Mouse (Mus musculus) neural tube, embryonic 13.5 days (tissue): ENCODE measurements around the gene Trpc7. TPM values are rescaled to one million over a fixed set of nuclear protein-coding genes. Genes with fewer than 3 reads are reported as not detected.
A peak's percentile ranks its signal among the peaks of the same experiment; 100 is the strongest.

Source experiments
- ATAC-seq: fragments of 200-750 bp; cut with Nextera tagmentation; 2 replicates; pipeline ENCODE4 v1.8.0; 2017; ENCODE audit warnings: low read depth, mild to moderate bottlenecking, moderate TSS enrichment, moderate library complexity
- H3K27ac ChIP-seq: fragments of 300-500 bp; sonication (generic); replicated peaks from 2 replicates; pipeline ENCODE4 v1.5.1; 2015; ENCODE audit warnings: moderate library complexity, mild to moderate bottlenecking, inconsistent platforms
- H3K27me3 ChIP-seq: fragments of 300-500 bp; sonication (generic); 2 replicates; pipeline ENCODE4 v1.6.1; 2015; ENCODE audit warnings: mild to moderate bottlenecking, inconsistent platforms
- H3K36me3 ChIP-seq: fragments of 300-500 bp; sonication (generic); 2 replicates; pipeline ENCODE4 v1.6.1; 2015; ENCODE audit warnings: mild to moderate bottlenecking, inconsistent platforms
- H3K4me1 ChIP-seq: fragments of 300-500 bp; sonication (generic); replicated peaks from 2 replicates; pipeline ENCODE4 v1.6.1; 2015; ENCODE audit warnings: inconsistent platforms
- H3K4me2 ChIP-seq: fragments of 300-500 bp; sonication (generic); 2 replicates; pipeline ENCODE4 v1.6.1; 2015; ENCODE audit warnings: inconsistent platforms, mild to moderate bottlenecking, moderate library complexity
- H3K4me3 ChIP-seq: fragments of 300-500 bp; sonication (generic); 2 replicates; pipeline ENCODE4 v1.5.1; 2015; ENCODE audit warnings: mild to moderate bottlenecking, inconsistent platforms
- H3K9ac ChIP-seq: fragments of 300-500 bp; sonication (generic); 2 replicates; pipeline ENCODE4 v1.6.1; 2015; ENCODE audit warnings: moderate library complexity, mild to moderate bottlenecking, inconsistent platforms
- H3K9me3 ChIP-seq: fragments of 300-500 bp; sonication (generic); 2 replicates; pipeline ENCODE4 v1.6.1; 2016; ENCODE audit warnings: inconsistent platforms
- WGBS: fragments of 180-500 bp; shearing (Covaris S2); methylation state at CpG from one replicate; pipeline ENCODE4 v1.1.7; 2015; 5-methylcytosine and 5-hydroxymethylcytosine counted together
- polyA plus RNA-seq: library from polyadenylated mRNA; unstranded; fragments of >200 nt; fragmentation: Nextera tagmentation; extraction: Ambion mirVana; gene quantifications from 2 replicates; pipeline ENCODE4 v1.2.1, GENCODE M21; 2015

The Trpc7 gene
- polyA plus RNA-seq, 1 experiment from 2014 or later = 1.2 TPM

- Histone ChIP-seq H3K9ac (no peak overlapping the region), H3K4me1 (peaks cover 30% of the 10 kb centered on the region), H3K27me3 (no peaks in the 10 kb centered on the region), H3K4me2 (no peak overlapping the region), H3K9me3 (no peaks in the 10 kb centered on the region), H3K27ac (peak overlapping the region; percentile 62), H3K36me3 (no peaks in the 10 kb centered on the region), H3K4me3 (no peak overlapping the region)
- ATAC-seq = peak; percentile 53; the same call in 1 of the 2 replicates
- 34% methylated on average over 13 of the region's 13 CpGs for WGBS
These were observed 133.2 kb downstream of the Trpc7 start for GRCm38 (mm10) chr13:56762446-56763229.

- Histone ChIP-seq H3K9me3 (no peaks in the 10 kb centered on the region), H3K36me3 (no peaks in the 10 kb centered on the region), H3K27ac (no peak overlapping the region), H3K9ac (no peak overlapping the region), H3K4me1 (peaks cover 17% of the 10 kb centered on the region), H3K4me3 (no peak overlapping the region), H3K27me3 (peaks cover 29% of the 10 kb centered on the region), H3K4me2 (no peak overlapping the region)
- 33% methylated on average over 6 of the region's 6 CpGs for WGBS
- no peak for ATAC-seq
These were observed 137.3 kb downstream of the Trpc7 start for GRCm38 (mm10) chr13:56758492-56758891.

GRCm38 (mm10) chr13:56757201-56757600 lies 138.6 kb downstream of the Trpc7 start:
- Histone ChIP-seq H3K4me1 (peaks cover 17% of the 10 kb centered on the region), H3K4me3 (no peak overlapping the region), H3K27ac (no peak overlapping the region), H3K36me3 (no peaks in the 10 kb centered on the region), H3K9ac (no peak overlapping the region), H3K4me2 (no peak overlapping the region), H3K9me3 (no peaks in the 10 kb centered on the region), H3K27me3 (peaks cover 42% of the 10 kb centered on the region)
- 43% methylated on average over 12 of the region's 12 CpGs for WGBS
- ATAC-seq = no peak

GRCm38 (mm10) chr13:56755871-56756270 lies 139.9 kb downstream of the Trpc7 start:
- 62% methylated on average over 6 of the region's 6 CpGs for WGBS
- no peak for ATAC-seq
- H3K4me2 ChIP-seq = no peak overlapping the region
- H3K4me3 ChIP-seq = no peak overlapping the region
- H3K9me3 ChIP-seq = no peaks in the 10 kb centered on the region
- H3K36me3 ChIP-seq = no peaks in the 10 kb centered on the region
- peaks cover 56% of the 10 kb centered on the region for H3K27me3 ChIP-seq
- H3K9ac ChIP-seq = no peak overlapping the region
- no peak overlapping the region for H3K27ac ChIP-seq
- H3K4me1 ChIP-seq = peaks cover 22% of the 10 kb centered on the region

GRCm38 (mm10) chr13:56753192-56753951 lies 142.4 kb downstream of the Trpc7 start, which contains the start of gene Gm45623:
Gene Gm45623 (minus strand): TSS chr13:56753827.
- Histone ChIP-seq H3K27ac (no peak within 1 kb of the TSS), H3K36me3 (no peaks in the 10 kb centered on the region), H3K9me3 (no peaks in the 10 kb centered on the region), H3K9ac (peak within 1 kb of the TSS; percentile 62), H3K27me3 (peaks cover 64% of the 10 kb centered on the region), H3K4me1 (peaks cover 22% of the 10 kb centered on the region), H3K4me2 (peak within 1 kb of the TSS; percentile 87), H3K4me3 (peak within 1 kb of the TSS; percentile 45)
- ATAC-seq = peak; percentile 37; the same call in 1 of the 2 replicates
- under 1% methylated on average over 68 of the region's 71 CpGs for WGBS

GRCm38 (mm10) chr13:56752474-56753191 lies 143.2 kb downstream of the Trpc7 start:
- Histone ChIP-seq H3K4me3 (peak overlapping the region; percentile 45), H3K4me1 (peaks cover 22% of the 10 kb centered on the region), H3K27me3 (peaks cover 64% of the 10 kb centered on the region), H3K27ac (no peak overlapping the region), H3K9me3 (no peaks in the 10 kb centered on the region), H3K4me2 (peak overlapping the region; percentile 87), H3K9ac (peak overlapping the region; percentile 62), H3K36me3 (no peaks in the 10 kb centered on the region)
- WGBS = under 1% methylated on average over 41 of the region's 41 CpGs
- ATAC-seq = no peak; the same call in 1 of the 2 replicates

GRCm38 (mm10) chr13:56751774-56752173 lies 144.0 kb downstream of the Trpc7 start:
- Histone ChIP-seq H3K9me3 (no peaks in the 10 kb centered on the region), H3K4me1 (peaks cover 22% of the 10 kb centered on the region), H3K27ac (no peak overlapping the region), H3K9ac (no peak overlapping the region), H3K4me2 (no peak overlapping the region; the same call in 1 of the 2 replicates), H3K4me3 (0 out of 2 replicates have a peak overlapping the region, but pooled peaks have one; percentile 45), H3K36me3 (no peaks in the 10 kb centered on the region), H3K27me3 (peaks cover 64% of the 10 kb centered on the region)
- ATAC-seq = no peak
- 24% methylated on average over 5 of the region's 5 CpGs for WGBS

GRCm38 (mm10) chr13:56749377-56749776 lies 146.4 kb downstream of the Trpc7 start:
- H3K36me3 ChIP-seq = no peaks in the 10 kb centered on the region
- WGBS = 87% methylated on average over 7 of the region's 7 CpGs

GRCm38 (mm10) chr13:56747554-56747953 lies 148.2 kb downstream of the Trpc7 start:
- Histone ChIP-seq H3K4me3 (no peak overlapping the region), H3K27ac (no peak overlapping the region), H3K4me1 (peaks cover 9% of the 10 kb centered on the region), H3K27me3 (peaks cover 25% of the 10 kb centered on the region), H3K4me2 (no peak overlapping the region), H3K9ac (no peak overlapping the region), H3K9me3 (no peaks in the 10 kb centered on the region), H3K36me3 (no peaks in the 10 kb centered on the region; the same call in 1 of the 2 replicates)
- WGBS = 77% methylated on average over 8 of the region's 8 CpGs
- no peak for ATAC-seq

More at GRCm38 (mm10) chr13:56749377-56749776, 146.4 kb downstream of the Trpc7 start:
- Histone ChIP-seq H3K4me3 (no peak overlapping the region), H3K27me3 (peaks cover 43% of the 10 kb centered on the region), H3K4me1 (peaks cover 22% of the 10 kb centered on the region), H3K27ac (no peak overlapping the region), H3K9ac (no peak overlapping the region), H3K9me3 (no peaks in the 10 kb centered on the region), H3K4me2 (no peak overlapping the region)
- no peak for ATAC-seq

GRCm38 (mm10) chr13:56746739-56747532 lies 148.9 kb downstream of the Trpc7 start:
- no peak overlapping the region for H3K4me2 ChIP-seq
- H3K27me3 ChIP-seq = peaks cover 19% of the 10 kb centered on the region
- no peaks in the 10 kb centered on the region; the same call in none of the 2 replicates for H3K36me3 ChIP-seq
- peaks cover 3% of the 10 kb centered on the region for H3K4me1 ChIP-seq
- no peak overlapping the region for H3K27ac ChIP-seq
- WGBS = 86% methylated on average over 10 of the region's 10 CpGs
- H3K9me3 ChIP-seq = no peaks in the 10 kb centered on the region
- H3K9ac ChIP-seq = no peak overlapping the region
- ATAC-seq = no peak
- H3K4me3 ChIP-seq = no peak overlapping the region

- H3K9ac ChIP-seq = no peak overlapping the region
- ATAC-seq = no peak
- WGBS = 76% methylated on average over 6 of the region's 6 CpGs
- H3K27me3 ChIP-seq = no peaks in the 10 kb centered on the region
- no peaks in the 10 kb centered on the region for H3K9me3 ChIP-seq
- H3K4me3 ChIP-seq = no peak overlapping the region
- peaks cover 32% of the 10 kb centered on the region for H3K36me3 ChIP-seq
- no peak overlapping the region for H3K27ac ChIP-seq
- H3K4me2 ChIP-seq = no peak overlapping the region
- no peaks in the 10 kb centered on the region for H3K4me1 ChIP-seq
These were observed 153.4 kb downstream of the Trpc7 start for GRCm38 (mm10) chr13:56742325-56742901.
